Mouse (Mus musculus): ENCODE measurements around the gene Tex38. TPM values are rescaled to one million over a fixed set of nuclear protein-coding genes. Genes with fewer than 3 reads are reported as not detected.

The Tex38 gene
- polyA plus RNA-seq, 1 experiment, result not detected

- H3K27me3 ChIP-seq (ENCODE audit: control insufficient read depth, insufficient read depth, low read length, poor library complexity, severe bottlenecking), result no peaks in the 10 kb centered on the region
- no peak overlapping the region for H3K9ac ChIP-seq (ENCODE audit: low read depth, poor library complexity, severe bottlenecking)
- peaks cover 16% of the 10 kb centered on the region for H3K36me3 ChIP-seq (ENCODE audit: control insufficient read depth, insufficient read depth, low read length, poor library complexity, severe bottlenecking)
Observed at GRCm38 (mm10) chr4:115767647-115768467, 13.0 kb downstream of the Tex38 start.

GRCm38 (mm10) chr4:115764581-115764980, 16.2 kb downstream of the Tex38 start:
- Histone ChIP-seq H3K4me1 (ENCODE audit: control insufficient read depth, insufficient read depth, low read length) (no peaks in the 10 kb centered on the region), H3K9me3 (replicated peaks; ENCODE audit: control insufficient read depth, insufficient read depth, low read length, poor library complexity, severe bottlenecking) (no peaks in the 10 kb centered on the region), H3K36me3 (ENCODE audit: control insufficient read depth, insufficient read depth, low read length, poor library complexity, severe bottlenecking) (peaks cover 14% of the 10 kb centered on the region), H3K27ac (ENCODE audit: insufficient read depth, low read length) (no peak overlapping the region), H3K4me3 (ENCODE audit: low read depth, low read length) (no peak overlapping the region), H3K9ac (ENCODE audit: low read depth, poor library complexity, severe bottlenecking) (no peak overlapping the region), H3K27me3 (ENCODE audit: control insufficient read depth, insufficient read depth, low read length, poor library complexity, severe bottlenecking) (no peaks in the 10 kb centered on the region)
- TF ChIP-seq EP300 (IDR thresholded peaks at IDR 0.05; ENCODE audit: insufficient read depth, low read depth, low read length) (no peak), POLR2A (IDR thresholded peaks at IDR 0.05; ENCODE audit: insufficient read depth, low read length) (no peak), CTCF (IDR thresholded peaks at IDR 0.05; ENCODE audit: low read depth, low read length) (no peak)

More at GRCm38 (mm10) chr4:115767647-115768467, 13.0 kb downstream of the Tex38 start:
- Histone ChIP-seq H3K27ac (ENCODE audit: insufficient read depth, low read length) (no peak overlapping the region), H3K4me3 (ENCODE audit: low read depth, low read length) (no peak overlapping the region), H3K9me3 (replicated peaks; ENCODE audit: control insufficient read depth, insufficient read depth, low read length, poor library complexity, severe bottlenecking) (no peaks in the 10 kb centered on the region), H3K4me1 (ENCODE audit: control insufficient read depth, insufficient read depth, low read length) (no peaks in the 10 kb centered on the region)
- TF ChIP-seq CTCF (IDR thresholded peaks at IDR 0.05; ENCODE audit: low read depth, low read length) (no peak), POLR2A (IDR thresholded peaks at IDR 0.05; ENCODE audit: insufficient read depth, low read length) (no peak), EP300 (IDR thresholded peaks at IDR 0.05; ENCODE audit: insufficient read depth, low read depth, low read length) (no peak)

GRCm38 (mm10) chr4:115761206-115761605, 19.6 kb downstream of the Tex38 start:
- no peak overlapping the region for H3K9ac ChIP-seq (ENCODE audit: low read depth, poor library complexity, severe bottlenecking)
- no peaks in the 10 kb centered on the region for H3K4me1 ChIP-seq (ENCODE audit: control insufficient read depth, insufficient read depth, low read length)
- H3K27ac ChIP-seq (ENCODE audit: insufficient read depth, low read length), result no peak overlapping the region
- no peaks in the 10 kb centered on the region for H3K9me3 ChIP-seq (replicated peaks; ENCODE audit: control insufficient read depth, insufficient read depth, low read length, poor library complexity, severe bottlenecking)
- no peak overlapping the region for H3K4me3 ChIP-seq (ENCODE audit: low read depth, low read length)
- no peak for TF ChIP-seq EP300 (IDR thresholded peaks at IDR 0.05; ENCODE audit: insufficient read depth, low read depth, low read length)
- TF ChIP-seq POLR2A (IDR thresholded peaks at IDR 0.05; ENCODE audit: insufficient read depth, low read length), result no peak
- no peak for TF ChIP-seq CTCF (IDR thresholded peaks at IDR 0.05; ENCODE audit: low read depth, low read length)
- H3K27me3 ChIP-seq (ENCODE audit: control insufficient read depth, insufficient read depth, low read length, poor library complexity, severe bottlenecking), result no peaks in the 10 kb centered on the region
- H3K36me3 ChIP-seq (ENCODE audit: control insufficient read depth, insufficient read depth, low read length, poor library complexity, severe bottlenecking), result peaks cover 2% of the 10 kb centered on the region

GRCm38 (mm10) chr4:115754851-115755250, 26.0 kb downstream of the Tex38 start:
- Histone ChIP-seq H3K27me3 (ENCODE audit: control insufficient read depth, insufficient read depth, low read length, poor library complexity, severe bottlenecking) (no peaks in the 10 kb centered on the region), H3K9ac (ENCODE audit: low read depth, poor library complexity, severe bottlenecking) (no peak overlapping the region), H3K4me3 (ENCODE audit: low read depth, low read length) (no peak overlapping the region), H3K4me1 (ENCODE audit: control insufficient read depth, insufficient read depth, low read length) (no peaks in the 10 kb centered on the region), H3K36me3 (ENCODE audit: control insufficient read depth, insufficient read depth, low read length, poor library complexity, severe bottlenecking) (peaks cover 6% of the 10 kb centered on the region), H3K9me3 (replicated peaks; ENCODE audit: control insufficient read depth, insufficient read depth, low read length, poor library complexity, severe bottlenecking) (no peaks in the 10 kb centered on the region), H3K27ac (ENCODE audit: insufficient read depth, low read length) (no peak overlapping the region)
- TF ChIP-seq CTCF (IDR thresholded peaks at IDR 0.05; ENCODE audit: low read depth, low read length), result no peak
- no peak for TF ChIP-seq EP300 (IDR thresholded peaks at IDR 0.05; ENCODE audit: insufficient read depth, low read depth, low read length)

GRCm38 (mm10) chr4:115754101-115754500, 26.7 kb downstream of the Tex38 start:
- Histone ChIP-seq H3K36me3 (ENCODE audit: control insufficient read depth, insufficient read depth, low read length, poor library complexity, severe bottlenecking) (peaks cover 8% of the 10 kb centered on the region), H3K4me3 (ENCODE audit: low read depth, low read length) (no peak overlapping the region), H3K27me3 (ENCODE audit: control insufficient read depth, insufficient read depth, low read length, poor library complexity, severe bottlenecking) (no peaks in the 10 kb centered on the region), H3K9ac (ENCODE audit: low read depth, poor library complexity, severe bottlenecking) (no peak overlapping the region), H3K27ac (ENCODE audit: insufficient read depth, low read length) (no peak overlapping the region), H3K9me3 (replicated peaks; ENCODE audit: control insufficient read depth, insufficient read depth, low read length, poor library complexity, severe bottlenecking) (no peaks in the 10 kb centered on the region), H3K4me1 (ENCODE audit: control insufficient read depth, insufficient read depth, low read length) (no peaks in the 10 kb centered on the region)
- no peak for TF ChIP-seq CTCF (IDR thresholded peaks at IDR 0.05; ENCODE audit: low read depth, low read length)
- no peak for TF ChIP-seq EP300 (IDR thresholded peaks at IDR 0.05; ENCODE audit: insufficient read depth, low read depth, low read length)
- TF ChIP-seq POLR2A (IDR thresholded peaks at IDR 0.05; ENCODE audit: insufficient read depth, low read length), result no peak

- H3K9ac ChIP-seq (ENCODE audit: low read depth, poor library complexity, severe bottlenecking), result no peak overlapping the region
- no peaks in the 10 kb centered on the region for H3K9me3 ChIP-seq (replicated peaks; ENCODE audit: control insufficient read depth, insufficient read depth, low read length, poor library complexity, severe bottlenecking)
- no peaks in the 10 kb centered on the region for H3K27me3 ChIP-seq (ENCODE audit: control insufficient read depth, insufficient read depth, low read length, poor library complexity, severe bottlenecking)
- H3K36me3 ChIP-seq (ENCODE audit: control insufficient read depth, insufficient read depth, low read length, poor library complexity, severe bottlenecking), result peaks cover 22% of the 10 kb centered on the region
- no peak overlapping the region for H3K4me3 ChIP-seq (ENCODE audit: low read depth, low read length)
- no peak for TF ChIP-seq CTCF (IDR thresholded peaks at IDR 0.05; ENCODE audit: low read depth, low read length)
- TF ChIP-seq POLR2A (IDR thresholded peaks at IDR 0.05; ENCODE audit: insufficient read depth, low read length), result no peak
- TF ChIP-seq EP300 (IDR thresholded peaks at IDR 0.05; ENCODE audit: insufficient read depth, low read depth, low read length), result no peak
- no peaks in the 10 kb centered on the region for H3K4me1 ChIP-seq (ENCODE audit: control insufficient read depth, insufficient read depth, low read length)
- H3K27ac ChIP-seq (ENCODE audit: insufficient read depth, low read length), result no peak overlapping the region
Observed at GRCm38 (mm10) chr4:115749336-115749735, 31.5 kb downstream of the Tex38 start.
